Mouse (Mus musculus) embryo, embryonic 10 days (tissue): ENCODE data around the gene Pdpk1.
A peak's percentile ranks its signal among the peaks of the same experiment; 100 is the strongest.
"Not testable (repeated sequence)": the region's sequence is repeated elsewhere in the genome, so short reads cannot be mapped to it uniquely, and the experiment has no call there.

ENCODE experiments used
- DNase-seq: peaks from one replicate; pipeline ENCODE4 v3.0.0-alpha.2; 2015; ENCODE audit warnings: low spot score

Gene Pdpk1

DNA sequence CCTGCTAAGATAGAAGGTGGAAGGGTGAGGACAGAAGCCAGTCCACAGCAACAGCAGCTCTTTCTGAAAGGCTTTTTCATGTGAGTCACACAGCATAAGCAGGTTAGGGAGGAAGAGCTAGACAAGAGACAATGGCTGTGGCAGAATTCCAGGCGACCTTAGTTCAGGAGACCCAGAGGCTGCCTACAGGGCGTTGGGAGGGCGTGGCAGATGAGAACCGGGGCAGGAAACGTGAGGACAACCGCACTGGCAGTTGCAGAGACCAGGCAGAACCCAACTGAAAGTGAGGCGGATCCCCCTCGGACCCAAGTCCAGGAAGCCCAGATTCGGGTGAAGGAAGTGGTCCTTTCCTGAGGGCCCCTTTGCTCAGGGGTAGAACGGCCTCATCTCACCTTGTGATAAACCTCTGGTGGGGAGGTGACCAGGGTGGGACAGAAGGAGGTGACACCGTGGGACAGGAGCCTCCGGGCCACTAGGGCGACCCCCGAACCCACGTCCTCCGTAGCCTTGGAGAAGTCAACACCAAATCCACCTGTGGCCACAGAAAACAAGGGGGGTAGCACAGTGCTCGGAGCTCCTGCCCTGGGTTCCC, 12.0 kb upstream of the Pdpk1 start:
- no peak for DNase-seq

DNA sequence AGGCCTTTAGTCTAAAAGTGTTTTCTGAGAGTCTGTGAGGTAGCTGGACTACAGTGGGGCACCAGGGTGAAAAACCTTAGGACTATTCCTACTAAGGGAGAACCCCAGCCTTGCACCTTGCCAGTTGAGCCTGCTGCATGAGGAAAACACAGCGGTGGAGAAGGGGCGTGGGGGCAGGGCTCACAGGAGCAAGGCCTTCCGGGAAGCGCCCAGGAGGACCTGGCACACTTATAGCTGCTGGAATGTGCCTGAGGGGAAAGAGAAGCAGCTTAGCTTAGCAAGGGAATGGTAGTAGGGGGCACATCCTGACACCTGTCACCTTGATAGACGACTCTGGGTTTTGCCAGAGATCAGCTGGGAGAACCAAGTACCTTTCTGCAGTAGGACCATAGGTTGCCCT, 10.7 kb upstream of the Pdpk1 start:
- no peak for DNase-seq

GRCm38 (mm10) chr17:24157526-24157925, 6.8 kb upstream of the Pdpk1 start:
- DNase-seq = no peak

GRCm38 (mm10) chr17:24157121-24157520, 6.4 kb upstream of the Pdpk1 start:
- no peak for DNase-seq

- DNase-seq = no peak
Observed at GRCm38 (mm10) chr17:24156394-24156793, 5.7 kb upstream of the Pdpk1 start.

GRCm38 (mm10) chr17:24155742-24156141, 5.0 kb upstream of the Pdpk1 start:
- DNase-seq = no peak

DNA sequence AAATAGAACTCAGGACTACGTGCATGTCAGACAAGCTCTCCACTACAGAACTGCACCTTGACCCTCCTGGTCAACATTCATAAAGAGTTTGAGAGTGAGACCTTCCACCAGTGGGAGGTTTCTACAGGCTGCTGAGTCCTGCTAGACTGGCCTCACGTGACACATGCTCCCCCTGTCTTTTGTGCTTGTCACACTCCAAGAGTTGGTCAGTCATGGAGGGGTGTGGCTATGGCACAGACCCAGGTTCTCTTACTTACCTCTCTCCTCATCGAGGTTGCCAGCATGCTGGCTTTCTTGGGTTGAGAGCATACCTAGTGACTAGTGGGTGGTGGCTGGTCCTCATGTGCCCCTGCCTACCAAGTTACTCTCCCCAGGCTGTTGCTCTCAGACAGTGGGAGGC, 3.7 kb upstream of the Pdpk1 start:
- DNase-seq = no peak

- DNase-seq = peak; percentile 90
Observed at GRCm38 (mm10) chr17:24151890-24152563, 1.3 kb upstream of the Pdpk1 start.

- no peak for DNase-seq
Observed at GRCm38 (mm10) chr17:24151382-24151781, 658 bp upstream of the Pdpk1 start.

GRCm38 (mm10) chr17:24149421-24149820, 1.3 kb downstream of the Pdpk1 start:
- DNase-seq = no peak

DNA sequence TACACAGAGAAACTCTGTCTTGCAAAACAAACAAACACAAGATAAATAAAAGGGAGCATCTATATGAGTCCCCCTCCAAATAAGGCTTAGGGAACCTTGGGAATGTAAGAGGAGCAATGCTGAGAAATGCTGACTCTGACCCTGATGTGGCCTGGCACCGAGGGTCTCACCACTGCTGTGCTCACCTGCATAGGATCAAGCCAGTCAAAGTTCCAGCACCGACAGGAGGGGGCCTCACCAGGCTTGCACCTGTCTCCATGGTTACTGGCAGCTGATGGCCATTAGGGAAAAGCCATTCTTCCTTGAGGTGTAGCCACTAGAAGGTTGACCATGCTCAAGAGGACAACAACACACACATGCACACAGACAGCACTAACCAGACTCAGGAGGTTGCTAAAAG, 7.8 kb downstream of the Pdpk1 start:
- no peak for DNase-seq

DNA sequence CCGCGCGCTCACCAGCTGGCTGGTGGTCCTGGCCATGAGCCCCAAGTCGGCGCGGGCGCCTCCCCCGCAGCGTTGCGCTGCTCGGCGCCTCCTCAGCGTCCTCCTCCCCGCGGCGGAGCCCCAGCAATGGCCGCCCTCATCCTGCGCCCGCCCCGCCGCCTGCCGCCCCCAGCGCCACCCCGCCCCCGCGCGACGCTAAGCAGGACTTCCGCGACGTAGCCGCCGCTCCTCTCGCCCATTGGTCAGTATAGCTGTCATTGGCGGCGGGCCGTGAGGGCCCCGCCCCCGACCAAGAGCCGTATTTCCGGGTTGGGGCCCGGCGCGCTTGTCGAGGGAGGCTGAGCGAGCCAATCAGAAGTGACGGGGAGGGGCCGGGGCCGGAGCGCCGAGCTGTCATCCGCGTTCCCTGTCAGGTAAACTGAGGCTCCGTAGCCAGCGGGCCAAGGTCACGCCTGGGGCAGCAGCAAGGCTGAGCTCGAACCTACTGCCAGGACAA, 9.3 kb downstream of the Pdpk1 start:
- DNase-seq = peak; percentile 96

DNA sequence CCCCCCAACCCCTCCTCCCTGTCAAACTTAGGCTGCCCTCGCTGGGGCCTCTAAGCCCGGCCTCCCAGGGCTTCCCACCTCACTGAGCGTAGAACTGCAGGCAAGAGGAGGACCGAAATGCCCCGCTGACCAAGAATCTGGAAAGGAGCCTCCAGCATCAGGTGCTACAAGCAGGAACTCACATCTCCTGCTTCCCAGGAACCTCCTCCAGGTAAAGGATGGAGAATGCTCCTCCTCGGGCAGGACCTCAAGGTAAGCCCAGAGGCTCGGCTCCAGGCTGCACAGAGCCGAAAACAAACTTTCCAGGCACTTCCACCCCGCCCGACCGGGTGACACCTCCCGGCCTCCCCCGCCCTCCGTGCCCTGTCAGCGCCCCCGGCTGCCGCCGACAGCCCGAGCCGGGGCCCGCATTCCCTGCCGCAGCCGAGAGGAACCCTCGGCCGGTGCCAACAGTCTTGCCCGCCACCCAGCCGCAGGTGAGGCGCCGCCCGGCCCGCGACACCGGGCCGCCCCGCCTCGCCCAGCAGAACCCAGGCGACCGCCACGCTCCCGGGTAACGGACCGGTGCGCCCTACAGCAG, 9.8 kb downstream of the Pdpk1 start:
- peak; percentile 21 for DNase-seq

- DNase-seq = no peak
Observed at GRCm38 (mm10) chr17:24139968-24140367, 10.8 kb downstream of the Pdpk1 start.

GRCm38 (mm10) chr17:24139256-24139655, 11.5 kb downstream of the Pdpk1 start:
- DNase-seq = no peak

- DNase-seq = no peak
Observed at GRCm38 (mm10) chr17:24137226-24137880, 13.4 kb downstream of the Pdpk1 start.

- DNase-seq = no peak
Observed at GRCm38 (mm10) chr17:24134062-24134461, 16.7 kb downstream of the Pdpk1 start.

DNA sequence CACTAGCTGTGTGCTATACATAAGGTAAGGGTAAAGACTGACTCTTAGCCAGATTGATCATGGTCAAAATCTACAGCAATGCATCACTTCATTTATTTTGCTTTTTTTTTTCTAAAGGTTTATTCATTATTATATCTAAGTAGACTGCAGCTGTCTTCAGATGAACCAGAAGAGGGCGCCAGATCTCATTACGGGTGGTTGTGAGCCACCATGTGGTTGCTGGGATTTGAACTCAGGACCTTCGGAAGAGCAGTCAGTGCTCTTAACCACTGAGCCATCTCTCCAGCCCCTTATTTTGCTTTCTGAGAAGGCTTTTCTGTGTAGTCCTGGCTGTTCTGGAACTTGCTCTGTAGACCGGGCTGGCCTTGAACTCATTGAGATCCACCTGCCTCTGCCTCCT, 17.8 kb downstream of the Pdpk1 start:
- DNase-seq = not testable (repeated sequence)

DNA sequence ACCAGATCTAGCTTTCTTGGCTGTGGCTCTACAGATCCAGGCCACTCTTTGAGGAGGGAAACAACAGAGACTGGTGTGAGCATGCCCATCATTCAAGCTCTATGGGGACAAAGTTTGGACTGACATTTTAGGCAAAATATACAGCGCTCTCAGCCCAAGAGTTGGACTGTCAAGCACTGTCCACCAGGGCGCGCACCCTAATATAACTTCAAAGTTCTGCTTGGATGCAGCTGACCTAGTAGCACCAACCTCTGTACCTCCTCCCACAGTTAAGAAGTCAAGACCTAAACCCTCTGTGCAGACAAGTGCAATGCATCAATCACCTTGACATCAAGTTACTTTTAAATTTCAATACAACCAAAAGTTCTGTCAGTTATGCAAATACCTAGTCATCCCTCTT, 19.2 kb downstream of the Pdpk1 start:
- DNase-seq = no peak

DNA sequence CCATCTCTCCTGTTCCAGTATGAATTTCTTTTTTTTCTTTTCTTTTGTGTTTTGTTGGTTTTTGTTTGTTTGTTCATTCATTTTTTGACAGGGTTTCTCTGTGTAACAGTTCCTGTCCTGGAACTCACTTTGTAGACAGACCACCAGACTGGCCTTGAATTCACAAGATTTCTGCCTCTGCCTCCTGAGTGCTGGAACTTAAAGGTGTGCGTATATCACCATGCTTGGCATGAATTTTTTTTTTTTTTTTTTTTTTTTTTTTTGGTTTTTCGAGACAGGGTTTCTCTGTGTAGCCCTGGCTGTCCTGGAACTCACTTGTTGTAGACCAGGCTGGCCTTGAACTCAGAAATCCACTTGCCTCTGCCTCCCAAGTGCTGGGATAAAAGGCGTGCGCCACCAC, 21.5 kb downstream of the Pdpk1 start:
- not testable (repeated sequence) for DNase-seq

DNA sequence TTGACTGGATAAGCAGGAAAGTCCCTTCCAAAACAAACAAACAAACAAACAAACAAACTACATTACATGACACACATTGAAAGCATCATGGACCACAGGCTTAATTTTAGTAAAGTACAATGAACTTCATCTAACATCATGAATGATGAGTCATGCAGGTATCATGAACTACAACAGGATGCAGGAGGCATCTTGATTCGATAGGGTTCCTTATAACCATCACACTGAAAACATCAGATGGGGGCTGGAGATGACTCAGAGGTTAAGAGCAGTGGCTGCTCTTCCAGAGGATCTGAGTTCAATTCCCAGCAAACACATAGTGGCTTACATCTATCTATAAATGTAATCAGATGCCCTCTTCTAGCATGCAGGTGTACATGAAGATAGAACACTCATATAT, 23.1 kb downstream of the Pdpk1 start:
- DNase-seq = no peak

- no peak for DNase-seq
Observed at GRCm38 (mm10) chr17:24126801-24127200, 23.9 kb downstream of the Pdpk1 start.

DNA sequence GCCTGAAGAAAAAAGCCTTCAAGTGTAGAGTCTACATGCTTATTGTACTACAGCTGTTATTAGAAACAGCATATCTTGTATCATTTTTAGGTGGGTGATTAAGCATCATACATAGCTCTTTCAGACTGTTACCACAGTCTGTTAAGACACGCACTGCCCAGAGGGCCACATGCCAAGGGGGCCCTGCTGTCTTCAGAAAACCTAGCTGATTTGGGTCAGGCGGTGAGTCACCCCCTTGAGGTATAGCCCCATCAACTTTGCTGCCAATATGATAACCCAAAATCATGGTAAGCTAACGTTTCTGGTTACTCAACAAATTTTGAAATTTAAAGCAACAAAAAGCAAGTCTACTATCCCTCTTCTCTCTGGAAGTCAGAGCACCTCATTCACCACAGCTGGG, 31.3 kb downstream of the Pdpk1 start:
- DNase-seq = no peak
